Mouse (Mus musculus) kidney, embryonic 16.5 days (tissue): ENCODE results near the gene Timeless. TPM values are rescaled to one million over a fixed set of nuclear protein-coding genes. Genes with fewer than 3 reads are reported as not detected.
A peak's percentile ranks its signal among the peaks of the same experiment; 100 is the strongest.

Source experiments
- ATAC-seq: fragments of 200-750 bp; cut with Nextera tagmentation; 2 replicates; pipeline ENCODE4 v1.8.0; 2017; ENCODE audit warnings: moderate TSS enrichment; ENCODE audit not compliant: low FRiP score, low TSS enrichment
- H3K27ac ChIP-seq: fragments of 300-500 bp; sonication (generic); 2 replicates; pipeline ENCODE4 v1.5.1; 2014; ENCODE audit warnings: low read length
- H3K27me3 ChIP-seq: fragments of 300-500 bp; sonication (generic); 2 replicates; pipeline ENCODE4 v1.6.1; 2014; ENCODE audit warnings: low read length, control low read depth, mixed read lengths; ENCODE audit not compliant: insufficient read depth
- H3K36me3 ChIP-seq: fragments of 300-500 bp; sonication (generic); 2 replicates; pipeline ENCODE4 v1.6.1; 2014; ENCODE audit warnings: low read length, control low read depth, mixed read lengths; ENCODE audit not compliant: insufficient read depth
- H3K4me1 ChIP-seq: fragments of 300-500 bp; sonication (generic); 2 replicates; pipeline ENCODE4 v1.6.1; 2014; ENCODE audit warnings: low read length, control low read depth, mixed read lengths; ENCODE audit not compliant: insufficient read depth
- H3K4me2 ChIP-seq: fragments of 300-500 bp; sonication (generic); replicated peaks from 2 replicates; pipeline ENCODE4 v1.6.1; 2014; ENCODE audit warnings: low read depth, low read length
- H3K4me3 ChIP-seq: fragments of 300-500 bp; sonication (generic); 2 replicates; pipeline ENCODE4 v1.5.1; 2014; ENCODE audit warnings: mild to moderate bottlenecking, low read length
- H3K9ac ChIP-seq: fragments of 300-500 bp; sonication (generic); replicated peaks from 2 replicates; pipeline ENCODE4 v1.6.1; 2014; ENCODE audit warnings: low read length
- H3K9me3 ChIP-seq: fragments of 300-500 bp; sonication (generic); 2 replicates; pipeline ENCODE4 v1.6.1; 2016; ENCODE audit warnings: low read length, control low read depth
- WGBS: fragments of 180-500 bp; shearing (Covaris S2); extraction: QIAGEN DNeasy Blood & Tissue Kit; methylation state at CpG from one replicate; pipeline ENCODE4 v1.1.7; 2014; 5-methylcytosine and 5-hydroxymethylcytosine counted together
- polyA plus RNA-seq: library from polyadenylated mRNA; unstranded; fragments of >200 nt; fragmentation: Nextera tagmentation; extraction: Ambion mirVana; gene quantifications from 2 replicates; pipeline ENCODE4 v1.2.1, GENCODE M21; 2015

Timeless gene
- polyA plus RNA-seq, 1 experiment from 2014 or later = 64.5 TPM

- H3K36me3 ChIP-seq = no peaks in the 10 kb centered on the region
- peaks cover 9% of the 10 kb centered on the region for H3K4me1 ChIP-seq
- H3K27ac ChIP-seq = no peak overlapping the region
- H3K4me3 ChIP-seq = no peak overlapping the region
- H3K27me3 ChIP-seq = no peaks in the 10 kb centered on the region
- no peaks in the 10 kb centered on the region for H3K9me3 ChIP-seq
- no peak overlapping the region for H3K4me2 ChIP-seq
- WGBS = 77% methylated on average over 9 of the region's 9 CpGs
- no peak overlapping the region for H3K9ac ChIP-seq
- ATAC-seq = no peak
These were observed 4.3 kb upstream of the Timeless start for GRCm38 (mm10) chr10:128227592-128227991.

GRCm38 (mm10) chr10:128228009-128228408 lies 3.9 kb upstream of the Timeless start:
- H3K4me2 ChIP-seq = no peak overlapping the region
- no peaks in the 10 kb centered on the region for H3K9me3 ChIP-seq
- 86% methylated on average over 8 of the region's 8 CpGs for WGBS
- no peaks in the 10 kb centered on the region for H3K36me3 ChIP-seq
- H3K9ac ChIP-seq = no peak overlapping the region
- no peak overlapping the region for H3K4me3 ChIP-seq
- H3K27me3 ChIP-seq = no peaks in the 10 kb centered on the region
- peaks cover 13% of the 10 kb centered on the region for H3K4me1 ChIP-seq
- ATAC-seq = no peak
- H3K27ac ChIP-seq = no peak overlapping the region

DNA sequence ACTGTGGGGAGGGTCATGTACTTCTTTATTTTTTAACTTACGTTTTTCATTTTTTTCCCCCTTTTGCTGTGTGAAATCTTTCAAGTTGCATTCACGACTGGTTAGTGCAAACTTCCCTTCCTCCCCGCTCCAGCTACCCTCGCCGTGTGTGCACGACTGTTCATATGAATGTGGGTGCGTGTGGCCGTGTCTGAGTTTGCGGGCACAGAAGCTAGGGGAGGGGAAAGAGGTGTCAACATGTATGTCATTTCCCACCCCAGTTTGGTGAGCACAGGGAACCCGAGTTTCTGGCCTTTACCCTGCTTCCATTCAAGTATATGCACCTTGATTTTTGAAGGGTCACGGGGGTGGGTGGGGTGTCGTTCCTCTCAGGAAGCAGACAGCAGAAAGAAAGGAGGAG lies 1.3 kb upstream of the Timeless start:
- Histone ChIP-seq H3K27ac (peak overlapping the region; percentile 68; the same call in 1 of the 2 replicates), H3K27me3 (no peaks in the 10 kb centered on the region), H3K4me1 (peaks cover 14% of the 10 kb centered on the region), H3K9me3 (no peaks in the 10 kb centered on the region), H3K9ac (peak overlapping the region; percentile 88; the same call in 1 of the 2 replicates), H3K4me3 (no peak overlapping the region), H3K4me2 (0 out of 2 replicates have a peak overlapping the region, but pooled peaks have one; percentile 85), H3K36me3 (0 out of 2 replicates have a peak, but pooled peaks cover 5% of the 10 kb centered on the region)
- 69% methylated on average over 12 of the region's 12 CpGs for WGBS
- ATAC-seq = no peak

GRCm38 (mm10) chr10:128231146-128231545 lies 719 bp upstream of the Timeless start:
- WGBS = 5% methylated on average over 5 of the region's 5 CpGs
- no peak for ATAC-seq

DNA sequence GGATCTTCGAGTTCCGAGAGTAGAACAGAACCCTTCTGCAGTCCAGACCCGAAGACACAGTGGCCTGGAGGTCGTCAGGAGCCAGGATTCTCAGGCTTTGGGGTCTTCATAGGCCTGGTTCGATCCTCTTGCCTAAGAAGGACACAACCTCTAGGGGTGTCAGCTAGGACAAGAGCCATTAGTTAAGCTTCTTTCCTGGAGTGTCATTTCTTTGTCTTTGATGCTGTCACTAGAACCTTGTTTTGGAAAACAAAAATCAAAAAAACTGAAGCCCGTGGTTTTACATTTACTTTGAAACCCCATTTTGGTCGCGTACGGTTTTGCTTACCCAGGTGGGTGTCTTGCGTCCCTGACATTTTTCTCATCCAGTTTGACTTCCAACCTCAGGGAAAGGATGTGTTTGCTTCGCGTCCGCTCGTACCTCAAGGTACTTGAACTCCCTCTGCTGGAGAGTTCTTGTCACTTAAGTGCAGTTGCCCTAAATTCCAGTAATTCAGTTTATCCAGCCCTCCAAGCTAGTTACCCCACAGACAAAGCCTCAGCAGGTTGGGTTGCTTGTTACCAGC lies 638 bp downstream of the Timeless start:
- Histone ChIP-seq H3K9me3 (no peaks in the 10 kb centered on the region), H3K27ac (peak overlapping the region; percentile 98), H3K9ac (peak overlapping the region; percentile 88), H3K36me3 (0 out of 2 replicates have a peak, but pooled peaks cover 5% of the 10 kb centered on the region), H3K27me3 (no peaks in the 10 kb centered on the region), H3K4me3 (peak overlapping the region; percentile 89), H3K4me2 (peak overlapping the region; percentile 85), H3K4me1 (peaks cover 14% of the 10 kb centered on the region)
- under 1% methylated on average over 14 of the region's 14 CpGs for WGBS
- peak; percentile 31; the same call in 1 of the 2 replicates for ATAC-seq

More at GRCm38 (mm10) chr10:128231146-128231545, 719 bp upstream of the Timeless start:
- H3K4me3 ChIP-seq = peak overlapping the region; percentile 89
- 0 out of 2 replicates have a peak, but pooled peaks cover 5% of the 10 kb centered on the region for H3K36me3 ChIP-seq
- peak overlapping the region; percentile 85 for H3K4me2 ChIP-seq
- peaks cover 14% of the 10 kb centered on the region for H3K4me1 ChIP-seq
- peak overlapping the region; percentile 88 for H3K9ac ChIP-seq
- H3K27me3 ChIP-seq = no peaks in the 10 kb centered on the region
- H3K27ac ChIP-seq = peak overlapping the region; percentile 98
- H3K9me3 ChIP-seq = no peaks in the 10 kb centered on the region

DNA sequence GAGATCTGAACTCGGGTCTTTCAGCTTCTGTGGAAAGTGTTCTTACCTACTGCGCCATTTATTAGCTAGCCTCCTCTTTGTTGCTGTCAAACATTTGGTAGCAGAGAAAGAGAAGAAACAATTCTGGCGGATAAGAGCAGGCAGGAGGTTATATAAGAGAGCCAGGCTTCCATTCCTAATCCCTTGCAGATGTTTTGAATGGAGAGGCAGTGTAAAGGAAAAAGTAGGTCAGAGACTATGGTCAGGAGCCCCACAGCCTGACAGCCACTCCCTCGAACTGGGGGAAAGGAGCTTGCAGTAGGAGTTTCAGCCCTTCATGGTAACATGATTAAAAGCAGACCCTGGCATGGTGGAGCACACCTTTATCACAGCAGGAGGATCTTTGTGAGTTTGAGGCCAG lies 4.5 kb downstream of the Timeless start:
- H3K4me1 ChIP-seq = peaks cover 5% of the 10 kb centered on the region
- H3K27ac ChIP-seq = no peak overlapping the region
- H3K4me2 ChIP-seq = no peak overlapping the region
- H3K9me3 ChIP-seq = no peaks in the 10 kb centered on the region
- 80% methylated on average over 4 of the region's 4 CpGs for WGBS
- H3K27me3 ChIP-seq = no peaks in the 10 kb centered on the region
- H3K36me3 ChIP-seq = peaks cover 24% of the 10 kb centered on the region
- no peak for ATAC-seq
- no peak overlapping the region for H3K4me3 ChIP-seq
- H3K9ac ChIP-seq = no peak overlapping the region

GRCm38 (mm10) chr10:128237807-128238480 lies 6.1 kb downstream of the Timeless start:
- Histone ChIP-seq H3K27ac (no peak overlapping the region), H3K36me3 (peaks cover 37% of the 10 kb centered on the region), H3K9ac (no peak overlapping the region), H3K9me3 (no peaks in the 10 kb centered on the region), H3K4me2 (no peak overlapping the region), H3K27me3 (no peaks in the 10 kb centered on the region), H3K4me3 (no peak overlapping the region), H3K4me1 (peaks cover 2% of the 10 kb centered on the region)
- no peak for ATAC-seq
- 82% methylated on average over 15 of the region's 15 CpGs for WGBS

DNA sequence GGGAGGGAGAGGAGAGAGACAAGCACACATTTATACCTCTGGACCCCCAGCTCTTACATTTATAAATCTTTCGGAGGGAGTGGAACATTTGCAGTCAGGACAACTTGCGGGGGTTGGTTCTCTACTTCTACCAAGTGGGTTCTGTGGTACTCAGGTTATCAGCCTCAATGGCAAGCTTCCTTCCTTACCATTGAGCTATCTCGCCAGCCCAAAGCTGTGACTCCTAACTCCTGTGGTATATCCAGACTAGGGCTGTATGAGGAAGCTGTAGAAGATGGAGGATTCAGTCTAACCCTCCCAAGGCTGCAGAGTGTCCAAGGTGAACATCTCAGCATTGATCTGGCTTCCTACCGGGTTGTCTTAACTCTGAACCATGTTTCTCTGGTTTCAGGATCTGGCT lies 7.3 kb downstream of the Timeless start:
- no peaks in the 10 kb centered on the region for H3K27me3 ChIP-seq
- no peaks in the 10 kb centered on the region for H3K9me3 ChIP-seq
- H3K4me2 ChIP-seq = no peak overlapping the region
- no peak overlapping the region for H3K9ac ChIP-seq
- no peak overlapping the region for H3K4me3 ChIP-seq
- peaks cover 45% of the 10 kb centered on the region for H3K36me3 ChIP-seq
- H3K4me1 ChIP-seq = no peaks in the 10 kb centered on the region
- 92% methylated on average over 4 of the region's 4 CpGs for WGBS
- H3K27ac ChIP-seq = no peak overlapping the region
- ATAC-seq = no peak

- H3K4me2 ChIP-seq = no peak overlapping the region
- WGBS = 92% methylated on average over 18 of the region's 18 CpGs
These were observed 8.3 kb downstream of the Timeless start for GRCm38 (mm10) chr10:128240131-128240530.

GRCm38 (mm10) chr10:128243252-128243651 lies 11.4 kb downstream of the Timeless start:
- peaks cover 68% of the 10 kb centered on the region for H3K36me3 ChIP-seq
- H3K9me3 ChIP-seq = no peaks in the 10 kb centered on the region
- no peak overlapping the region for H3K4me2 ChIP-seq
- no peaks in the 10 kb centered on the region for H3K4me1 ChIP-seq
- no peaks in the 10 kb centered on the region for H3K27me3 ChIP-seq
- ATAC-seq = no peak
- no peak overlapping the region for H3K27ac ChIP-seq
- H3K4me3 ChIP-seq = no peak overlapping the region
- 90% methylated on average over 8 of the region's 8 CpGs for WGBS
- no peak overlapping the region for H3K9ac ChIP-seq

More at GRCm38 (mm10) chr10:128240131-128240530, 8.3 kb downstream of the Timeless start:
- peaks cover 49% of the 10 kb centered on the region for H3K36me3 ChIP-seq
- H3K27ac ChIP-seq = no peak overlapping the region
- no peak overlapping the region for H3K9ac ChIP-seq
- H3K27me3 ChIP-seq = no peaks in the 10 kb centered on the region
- no peak overlapping the region for H3K4me3 ChIP-seq
- ATAC-seq = no peak
- H3K4me1 ChIP-seq = no peaks in the 10 kb centered on the region
- no peaks in the 10 kb centered on the region for H3K9me3 ChIP-seq
